Mouse (Mus musculus) monocyte, adult 59 days (primary cell): ENCODE results near the gene Serpinb1a. TPM values are rescaled to one million over a fixed set of nuclear protein-coding genes. Genes with fewer than 3 reads are reported as not detected.

Source experiments
- total RNA-seq, 2 experiments: library from RNA; stranded (reverse); gene quantifications; one replicate each; pipeline ENCODE4 v1.2.4; 2023

The Serpinb1a gene
- 10 to 100 TPM in 1 of 2 experiments, 1 to 10 TPM in 1; 7.0 to 12.6 TPM for total RNA-seq

DNA sequence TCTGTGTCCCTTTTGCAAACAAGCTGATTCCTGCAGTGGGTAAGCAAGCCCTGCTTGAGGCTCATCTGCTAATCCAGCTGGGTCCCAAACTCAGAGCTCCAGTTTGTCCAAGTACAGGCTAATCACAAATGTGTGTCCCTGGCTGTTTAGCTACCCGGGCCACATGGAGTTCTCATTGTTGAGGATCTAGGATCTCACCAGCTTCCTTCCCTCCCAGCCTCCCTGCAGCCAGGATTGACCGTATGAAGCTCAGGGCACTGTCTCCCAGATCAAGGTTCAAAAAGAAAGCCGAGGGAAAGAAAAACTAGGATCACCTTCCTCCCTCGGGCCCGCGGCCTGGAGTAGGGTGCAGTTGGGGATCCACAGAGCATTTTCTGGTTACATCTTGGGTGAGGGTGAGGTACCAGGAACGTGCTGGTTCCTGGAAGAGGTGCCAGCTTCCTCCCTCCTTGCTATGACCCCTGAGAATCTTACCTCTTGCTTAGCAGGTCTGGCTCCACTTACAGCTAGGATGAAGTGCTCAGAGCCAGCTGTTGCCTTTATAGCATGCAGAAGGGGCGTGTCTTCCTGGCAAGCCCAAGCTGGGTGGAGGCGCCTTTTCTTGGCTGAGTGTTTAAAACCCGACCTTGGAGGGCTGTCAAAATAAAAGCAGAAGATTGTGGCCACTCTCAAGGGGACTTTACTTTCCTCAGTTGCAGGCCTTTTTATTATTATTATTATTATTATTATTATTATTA lies at the start of gene Serpinb1a:
Serpinb1a (minus strand) TSS at position 518 of the 737 bp plus-strand sequence.

DNA sequence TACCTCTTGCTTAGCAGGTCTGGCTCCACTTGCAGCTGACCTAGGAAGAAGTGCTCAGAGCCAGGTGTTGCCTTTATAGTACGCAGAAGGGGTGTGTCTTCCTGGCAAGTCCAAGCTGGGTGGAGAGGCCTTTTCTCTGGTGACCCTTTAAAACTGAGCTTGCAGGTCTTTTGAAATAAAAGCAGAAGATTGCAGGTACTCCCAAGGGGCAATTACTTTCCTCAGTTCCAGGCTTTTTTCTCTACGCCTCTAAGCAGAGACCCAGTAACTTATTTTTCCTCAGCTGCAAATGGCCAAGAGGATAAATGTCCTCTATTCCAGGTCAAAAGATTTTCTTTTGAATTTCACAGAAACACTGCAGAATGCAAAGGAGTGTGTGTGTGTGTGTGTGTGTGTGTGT lies 47.1 kb upstream of the Serpinb1a start, which contains the start of gene Serpinb1c:
Serpinb1c (minus strand) TSS at position 101 of the 400 bp plus-strand sequence.

DNA sequence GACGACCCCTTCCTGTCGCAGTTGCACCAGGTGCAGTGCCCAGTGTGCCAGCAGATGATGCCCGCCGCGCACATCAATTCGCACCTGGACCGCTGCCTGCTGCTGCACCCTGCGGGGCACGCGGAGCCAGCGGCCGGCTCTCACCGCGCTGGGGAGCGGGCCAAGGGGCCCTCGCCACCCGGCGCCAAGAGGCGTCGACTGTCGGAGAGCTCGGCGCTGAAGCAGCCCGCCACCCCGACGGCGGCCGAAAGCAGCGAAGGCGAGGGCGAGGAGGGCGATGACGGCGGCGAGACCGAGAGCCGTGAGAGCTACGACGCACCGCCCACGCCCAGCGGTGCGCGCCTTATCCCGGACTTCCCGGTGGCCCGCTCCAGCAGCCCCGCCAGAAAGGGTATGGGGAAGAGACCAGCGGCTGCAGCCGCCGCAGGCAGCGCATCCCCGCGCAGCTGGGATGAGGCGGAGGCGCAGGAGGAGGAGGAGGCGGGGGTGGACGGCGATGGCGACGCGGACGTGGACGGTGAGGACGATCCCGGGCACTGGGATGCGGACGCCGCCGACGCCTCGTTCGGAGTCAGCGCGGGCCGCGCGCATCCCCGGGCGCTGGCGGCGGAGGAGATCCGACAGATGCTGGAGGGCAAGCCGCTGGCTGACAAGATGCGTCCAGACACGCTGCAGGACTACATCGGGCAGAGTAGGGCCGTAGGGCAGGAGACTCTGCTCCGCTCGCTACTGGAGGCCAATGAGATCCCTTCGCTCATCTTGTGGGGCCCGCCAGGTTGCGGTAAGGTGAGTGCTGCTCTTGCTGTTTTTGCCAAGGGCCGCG lies 48.5 kb downstream of the Serpinb1a start, which contains the start of gene D930007J09Rik:
D930007J09Rik (minus strand) TSS at position 591 of the 823 bp plus-strand sequence.

DNA sequence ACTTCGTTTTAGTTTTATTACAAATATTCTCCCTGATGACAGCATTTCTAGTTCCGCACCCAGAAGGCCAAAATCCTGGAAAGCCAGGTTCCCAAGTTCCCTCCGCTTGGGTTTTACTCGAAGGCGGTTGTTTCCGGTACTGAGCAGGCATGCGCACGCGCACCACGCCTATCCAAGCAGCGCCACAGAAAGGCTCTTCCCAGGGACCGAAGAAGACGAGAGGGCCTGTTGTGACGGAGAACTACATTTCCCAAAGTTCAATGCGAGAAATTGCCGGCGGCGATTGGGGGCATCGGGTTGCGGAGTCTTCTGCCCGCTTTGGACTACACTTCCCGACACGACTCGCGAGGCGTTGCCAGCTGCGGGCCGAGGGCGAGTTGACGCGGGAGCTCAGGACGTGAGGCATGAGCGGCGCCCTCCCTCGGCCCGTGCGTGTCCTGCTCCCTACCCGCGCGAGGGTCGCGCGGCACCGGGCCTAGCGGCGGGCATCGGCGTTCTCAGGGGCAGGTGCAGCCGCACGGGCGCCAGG lies 49.2 kb downstream of the Serpinb1a start, which contains the start of gene Wrnip1:
Wrnip1 (plus strand) TSS at position 346 of the 529 bp plus-strand sequence.

Other genes starting within 250 kb of the Serpinb1a start
- not detected for gene Mylk4, start 67.2 kb downstream of the Serpinb1a start, total RNA-seq
- 10 to 100 TPM; 15.8 to 18.0 TPM for gene Wrnip1, start 49.1 kb downstream of the Serpinb1a start, total RNA-seq
- not detected for gene D930007J09Rik, start 48.3 kb downstream of the Serpinb1a start, total RNA-seq
- gene Serpinb1c, start 47.0 kb upstream of the Serpinb1a start, total RNA-seq, result not detected
- 1 to 10 TPM; 2.1 to 2.4 TPM for gene Serpinb6b, start 114.0 kb upstream of the Serpinb1a start, total RNA-seq
- 1 to 10 TPM; 3.6 to 3.7 TPM for gene Serpinb9, start 152.1 kb upstream of the Serpinb1a start, total RNA-seq
- not detected for gene Serpinb9b, start 176.2 kb upstream of the Serpinb1a start, total RNA-seq
- under 1 TPM in 1 of 2 experiments, not detected in 1; 0.39 TPM for gene Serpinb1b, start 227.4 kb upstream of the Serpinb1a start, total RNA-seq